Mouse (Mus musculus) forebrain, postnatal 0 days (tissue): ENCODE data around the gene Usp15. TPM values are rescaled to one million over a fixed set of nuclear protein-coding genes. Genes with fewer than 3 reads are reported as not detected.

ENCODE experiments used
- ATAC-seq: fragments of 200-750 bp; cut with Nextera tagmentation; 2 replicates; pipeline ENCODE4 v1.8.0; 2017; ENCODE audit warnings: mild to moderate bottlenecking, moderate library complexity
- DNase-seq: peaks from one replicate; pipeline ENCODE4 v3.0.0-alpha.2; 2015
- H3K27ac ChIP-seq: fragments of 300-500 bp; sonication (generic); 2 replicates; pipeline ENCODE4 v1.5.1; 2014; ENCODE audit warnings: low read depth, mild to moderate bottlenecking, antibody characterized with exemption, low read length, moderate library complexity, mixed read lengths
- H3K27me3 ChIP-seq: fragments of 300-500 bp; sonication (generic); 2 replicates; pipeline ENCODE4 v1.6.1; 2014; ENCODE audit warnings: mild to moderate bottlenecking, low read length, mixed read lengths; ENCODE audit not compliant: insufficient read depth
- H3K36me3 ChIP-seq: fragments of 300-500 bp; sonication (generic); 2 replicates; pipeline ENCODE4 v1.6.1; 2014; ENCODE audit warnings: mild to moderate bottlenecking, moderate library complexity; ENCODE audit not compliant: insufficient read depth
- H3K4me1 ChIP-seq: fragments of 300-500 bp; sonication (generic); 2 replicates; pipeline ENCODE4 v1.6.1; 2014; ENCODE audit warnings: antibody characterized with exemption; ENCODE audit not compliant: insufficient read depth
- H3K4me2 ChIP-seq: fragments of 300-500 bp; sonication (generic); 2 replicates; pipeline ENCODE4 v1.6.1; 2014; ENCODE audit warnings: low read depth, mild to moderate bottlenecking, moderate library complexity
- H3K4me3 ChIP-seq: fragments of 300-500 bp; sonication (generic); 2 replicates; pipeline ENCODE4 v1.5.1; 2014; ENCODE audit warnings: low read depth, low read length, mixed read lengths
- H3K9ac ChIP-seq: fragments of 300-500 bp; sonication (generic); 2 replicates; pipeline ENCODE4 v1.6.1; 2014; ENCODE audit warnings: mild to moderate bottlenecking
- H3K9me3 ChIP-seq: fragments of 300-500 bp; sonication (generic); 2 replicates; pipeline ENCODE4 v1.6.1; 2016; ENCODE audit warnings: low read length
- CTCF ChIP-seq: sonication (generic); IDR thresholded peaks from 2 replicates; pipeline ENCODE4 v1.5.1; 2016; ENCODE audit warnings: antibody characterized with exemption, control low read depth, low read depth
- WGBS: fragments of 180-500 bp; shearing (Covaris S2); extraction: QIAGEN DNeasy Blood & Tissue Kit; methylation state at CpG from one replicate; pipeline ENCODE4 v1.1.7; 2014; 5-methylcytosine and 5-hydroxymethylcytosine counted together
- polyA plus RNA-seq: library from polyadenylated mRNA; unstranded; fragments of >200 nt; fragmentation: Nextera tagmentation; extraction: Ambion mirVana; gene quantifications from 2 replicates; pipeline ENCODE4 v1.2.1, GENCODE M21; 2015
- total RNA-seq: library from RNA; depleted of rRNA; stranded (reverse); fragments of >200 nt; gene quantifications from 2 replicates; pipeline ENCODE4 v1.2.3, GENCODE M21; 2014

The Usp15 gene
- total and polyA plus RNA-seq, 2 experiments from 2014 or later, result 54.1 to 72.8 TPM

- no peaks in the 10 kb centered on the region for H3K9me3 ChIP-seq
- H3K27ac ChIP-seq, result no peak overlapping the region
- no peak for TF ChIP-seq CTCF
- DNase-seq (no peak), ATAC-seq (no peak)
- no peak overlapping the region for H3K4me2 ChIP-seq
- no peaks in the 10 kb centered on the region for H3K27me3 ChIP-seq
- no peak overlapping the region for H3K9ac ChIP-seq
- H3K4me3 ChIP-seq, result no peak overlapping the region
- peaks cover 13% of the 10 kb centered on the region; the same call in 1 of the 2 replicates for H3K36me3 ChIP-seq
- WGBS, result 90% methylated on average over 2 of the region's 2 CpGs
- no peaks in the 10 kb centered on the region for H3K4me1 ChIP-seq
These were observed 43.5 kb downstream of the Usp15 start for GRCm38 (mm10) chr10:123153321-123153720.

DNA sequence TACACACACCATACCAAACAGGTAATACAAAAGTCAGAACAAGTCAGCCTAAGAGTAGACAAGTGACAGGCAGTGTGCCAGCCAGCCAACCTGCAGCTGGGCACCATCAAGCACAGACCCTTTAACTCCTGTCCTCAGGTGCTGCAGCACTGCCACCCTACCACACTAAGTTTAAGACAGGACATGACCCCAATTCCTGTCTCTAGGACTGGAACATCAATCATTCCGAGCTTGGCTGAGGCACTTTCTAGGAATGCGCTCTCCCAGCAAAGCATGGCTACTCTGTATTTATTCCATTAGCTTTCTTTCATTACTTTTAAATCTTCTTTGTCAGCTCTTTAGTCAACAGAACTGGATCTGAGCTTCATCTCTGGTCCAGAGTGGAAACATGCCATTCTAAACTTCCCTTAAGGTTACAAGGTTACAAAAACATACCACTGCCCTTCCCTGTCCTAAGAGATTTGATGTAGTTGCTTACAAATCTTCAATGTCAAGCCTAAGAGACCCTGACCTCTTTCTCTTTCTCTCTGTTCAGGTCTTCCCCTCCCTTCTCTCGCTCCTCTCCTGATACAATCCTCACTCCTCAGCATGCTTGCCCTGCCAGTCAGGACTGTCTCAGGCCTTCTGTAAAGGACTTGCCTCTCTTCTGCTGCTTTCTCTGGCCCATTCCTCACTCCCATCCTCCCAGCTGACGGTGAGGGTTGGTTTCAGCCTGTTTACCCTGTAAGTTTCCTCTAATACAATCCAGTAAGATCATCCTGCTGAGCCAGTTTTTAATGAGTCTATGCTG is 48.6 kb downstream of the Usp15 start:
- 81% methylated on average over 4 of the region's 4 CpGs for WGBS
- TF ChIP-seq CTCF, result no peak
- no peak for ATAC-seq

GRCm38 (mm10) chr10:123147180-123147579 is 49.6 kb downstream of the Usp15 start:
- no peak for ATAC-seq
- no peak overlapping the region for H3K27ac ChIP-seq
- no peak overlapping the region for H3K4me2 ChIP-seq
- H3K4me3 ChIP-seq, result no peak overlapping the region
- no peaks in the 10 kb centered on the region for H3K27me3 ChIP-seq
- H3K4me1 ChIP-seq, result no peaks in the 10 kb centered on the region
- TF ChIP-seq CTCF, result no peak
- no peak for DNase-seq
- H3K36me3 ChIP-seq, result peaks cover 8% of the 10 kb centered on the region; the same call in 1 of the 2 replicates
- 57% methylated on average over 6 of the region's 6 CpGs for WGBS
- no peaks in the 10 kb centered on the region for H3K9me3 ChIP-seq
- no peak overlapping the region for H3K9ac ChIP-seq

More for the DNA sequence above, 48.6 kb downstream of the Usp15 start:
- Histone ChIP-seq H3K9me3 (no peaks in the 10 kb centered on the region), H3K36me3 (peaks cover 9% of the 10 kb centered on the region; the same call in 1 of the 2 replicates), H3K27ac (no peak overlapping the region), H3K4me3 (no peak overlapping the region), H3K4me1 (no peaks in the 10 kb centered on the region), H3K4me2 (no peak overlapping the region), H3K9ac (no peak overlapping the region), H3K27me3 (no peaks in the 10 kb centered on the region)
- no peak for DNase-seq

DNA sequence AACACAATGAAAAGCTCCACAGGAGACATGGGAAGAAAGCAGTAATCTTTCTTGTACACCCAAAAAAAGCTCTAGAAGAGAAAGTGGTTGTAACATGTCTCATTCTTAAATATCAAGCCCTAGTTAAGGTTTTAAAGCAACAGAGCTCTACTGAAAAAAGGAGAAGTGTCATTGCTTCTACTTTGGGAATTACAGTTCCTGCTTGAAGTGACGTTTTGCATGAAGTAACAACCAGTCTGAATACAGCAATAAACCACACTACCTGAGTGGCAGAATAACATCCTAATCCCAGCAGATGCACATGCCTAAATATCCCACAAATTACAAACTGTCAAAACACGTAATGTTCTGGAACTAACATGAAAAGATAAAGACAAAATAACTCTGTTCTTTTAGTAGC is 50.4 kb downstream of the Usp15 start:
- H3K4me1 ChIP-seq, result no peaks in the 10 kb centered on the region
- no peak for DNase-seq
- WGBS, result 85% methylated on average over 2 of the region's 2 CpGs
- no peak for TF ChIP-seq CTCF
- H3K4me2 ChIP-seq, result no peak overlapping the region
- H3K4me3 ChIP-seq, result no peak overlapping the region
- H3K27ac ChIP-seq, result no peak overlapping the region
- ATAC-seq, result no peak
- H3K27me3 ChIP-seq, result no peaks in the 10 kb centered on the region
- H3K9me3 ChIP-seq, result no peaks in the 10 kb centered on the region
- H3K9ac ChIP-seq, result no peak overlapping the region
- peaks cover 3% of the 10 kb centered on the region; the same call in 1 of the 2 replicates for H3K36me3 ChIP-seq

DNA sequence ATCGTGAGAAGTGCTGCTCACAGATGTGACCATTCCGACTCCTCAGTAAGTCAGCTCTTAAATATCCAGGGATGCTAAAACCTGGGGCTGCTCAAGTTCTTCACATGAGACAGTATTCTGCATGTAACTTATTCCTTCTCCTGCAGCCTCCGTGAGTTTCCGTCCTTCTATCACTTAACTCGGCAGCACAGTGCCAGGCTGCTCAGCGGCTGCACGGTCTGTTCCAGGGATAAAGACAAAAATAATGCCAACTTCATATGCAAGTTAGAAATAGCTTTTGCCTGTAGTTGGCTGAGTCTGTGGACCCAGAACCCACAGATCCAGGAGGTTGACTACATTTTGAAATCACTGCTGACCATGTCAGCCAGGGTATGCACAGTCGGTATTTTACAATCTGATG is 52.5 kb downstream of the Usp15 start:
- Histone ChIP-seq H3K9me3 (no peaks in the 10 kb centered on the region), H3K36me3 (peaks cover 8% of the 10 kb centered on the region; the same call in 1 of the 2 replicates), H3K4me1 (no peaks in the 10 kb centered on the region), H3K27me3 (no peaks in the 10 kb centered on the region), H3K4me2 (no peak overlapping the region), H3K27ac (no peak overlapping the region), H3K9ac (no peak overlapping the region), H3K4me3 (no peak overlapping the region)
- ATAC-seq (0 out of 2 replicates have a peak, but pooled peaks have one; percentile 20), DNase-seq (peak; percentile 49)
- 76% methylated on average over 8 of the region's 8 CpGs for WGBS
- no peak for TF ChIP-seq CTCF

DNA sequence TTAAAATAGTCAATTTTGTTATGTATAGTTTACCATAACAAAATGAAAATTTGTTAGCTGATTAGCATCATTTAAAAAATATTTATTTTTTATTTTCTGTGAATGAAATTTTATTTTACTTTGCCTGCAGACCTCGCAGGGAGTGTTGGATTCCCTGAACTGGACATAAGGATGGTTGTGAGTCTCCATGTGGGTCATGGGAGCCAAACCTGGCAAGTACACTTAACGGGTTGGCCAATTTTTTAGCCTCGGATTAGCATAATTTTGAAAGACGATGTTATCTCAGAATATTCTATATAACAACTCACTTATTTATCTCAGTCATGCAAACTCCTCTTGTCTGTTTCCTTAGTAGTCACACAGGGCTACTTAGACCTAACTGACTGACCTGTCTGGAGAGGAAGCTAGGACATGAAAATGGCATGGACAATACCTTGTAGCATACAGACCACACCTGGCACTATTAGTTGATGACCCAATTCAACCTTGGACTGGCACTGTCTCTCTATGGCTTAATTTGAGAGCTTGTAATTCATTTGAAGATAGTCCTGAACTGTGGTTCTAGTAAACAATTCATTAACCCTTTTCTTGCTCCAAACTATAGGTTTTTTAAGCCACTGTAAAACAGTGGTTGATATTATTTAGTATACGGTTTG is 54.3 kb downstream of the Usp15 start:
- Histone ChIP-seq H3K27me3 (no peaks in the 10 kb centered on the region), H3K4me3 (no peak overlapping the region), H3K27ac (no peak overlapping the region), H3K4me2 (no peak overlapping the region), H3K36me3 (peaks cover 8% of the 10 kb centered on the region; the same call in 1 of the 2 replicates), H3K9ac (no peak overlapping the region), H3K4me1 (no peaks in the 10 kb centered on the region), H3K9me3 (no peaks in the 10 kb centered on the region)
- 84% methylated on average over 5 of the region's 5 CpGs for WGBS
- DNase-seq (no peak), ATAC-seq (no peak)
- TF ChIP-seq CTCF, result no peak

- no peak for TF ChIP-seq CTCF
- DNase-seq (peak; percentile 14), ATAC-seq (peak; percentile 58)
- Histone ChIP-seq H3K36me3 (peaks cover 28% of the 10 kb centered on the region), H3K27me3 (no peaks in the 10 kb centered on the region), H3K4me3 (no peak overlapping the region), H3K4me2 (no peak overlapping the region), H3K27ac (no peak overlapping the region), H3K4me1 (peaks cover 4% of the 10 kb centered on the region; the same call in 1 of the 2 replicates), H3K9me3 (no peaks in the 10 kb centered on the region), H3K9ac (no peak overlapping the region)
- WGBS, result 32% methylated on average over 10 of the region's 10 CpGs
These were observed 61.0 kb downstream of the Usp15 start for GRCm38 (mm10) chr10:123135818-123136217.
